Mouse (Mus musculus) MEL (cell line): ENCODE results near the gene Rasl2-9. TPM values are rescaled to one million over a fixed set of nuclear protein-coding genes. Genes with fewer than 3 reads are reported as not detected.

Source experiments
- DNase-seq: peaks from one replicate; pipeline ENCODE4 v3.0.0; 2011; ENCODE audit warnings: low read depth, low spot score
- H3K27ac ChIP-seq: 2 replicates; pipeline ENCODE4 v1.5.1; 2012; ENCODE audit warnings: low read depth, mild to moderate bottlenecking, control low read depth, low read length, moderate library complexity; ENCODE audit not compliant: control insufficient read depth
- H3K27me3 ChIP-seq, 2 experiments: fragments of 150-350 bp in 1 of 2; sonication (generic) in 1 of 2; 2 replicates each; pipeline ENCODE4 v1.6.1; 2012; ENCODE audit warnings: low read length in 2 of 2, mild to moderate bottlenecking in 2 of 2, improper control_type of control experiment in 1 of 2, moderate library complexity in 1 of 2; ENCODE audit not compliant: insufficient read depth in 2 of 2, control insufficient read depth in 1 of 2
- H3K36me3 ChIP-seq, 2 experiments: 2 replicates each; pipeline ENCODE4 v1.6.1; 2012 to 2014; ENCODE audit warnings: low read length in 2 of 2, improper control_type of control experiment in 1 of 2, inconsistent platforms in 1 of 2, mild to moderate bottlenecking in 1 of 2; ENCODE audit not compliant: insufficient read depth in 2 of 2, control insufficient read depth in 1 of 2
- H3K4me1 ChIP-seq, 2 experiments: fragments of 150-350 bp in 1 of 2; sonication (generic) in 1 of 2; 2 replicates each; pipeline ENCODE4 v1.6.1; 2012; ENCODE audit warnings: low read length in 2 of 2, improper control_type of control experiment in 1 of 2, mild to moderate bottlenecking in 1 of 2; ENCODE audit not compliant: insufficient read depth in 2 of 2, control insufficient read depth in 1 of 2
- H3K4me3 ChIP-seq, 2 experiments: fragments of 150-350 bp in 1 of 2; sonication (generic) in 1 of 2; 2 replicates each; pipeline ENCODE4 v1.5.1; 2012; ENCODE audit warnings: low read depth in 2 of 2, low read length in 2 of 2, mild to moderate bottlenecking in 2 of 2, moderate library complexity in 2 of 2, control low read depth in 1 of 2, improper control_type of control experiment in 1 of 2; ENCODE audit not compliant: control insufficient read depth in 1 of 2, insufficient read depth in 1 of 2
- H3K79me2 ChIP-seq: 2 replicates; pipeline ENCODE4 v1.6.1; 2012; ENCODE audit warnings: mild to moderate bottlenecking, low read length, moderate library complexity; ENCODE audit not compliant: control insufficient read depth, poor library complexity, insufficient read depth
- H3K9ac ChIP-seq: 2 replicates; pipeline ENCODE4 v1.6.1; 2012; ENCODE audit warnings: low read depth, mild to moderate bottlenecking, control low read depth, low read length, moderate library complexity; ENCODE audit not compliant: control insufficient read depth, poor library complexity, severe bottlenecking
- H3K9me3 ChIP-seq: fragments of 150-350 bp; sonication (generic); replicated peaks from 2 replicates; pipeline ENCODE4 v1.6.1; 2012; ENCODE audit warnings: mild to moderate bottlenecking, low read length, improper control_type of control experiment, moderate library complexity; ENCODE audit not compliant: insufficient read depth
- BHLHE40 ChIP-seq: IDR thresholded peaks from 2 replicates; pipeline ENCODE4 v1.6.1; 2012; ENCODE audit warnings: low read depth, mild to moderate bottlenecking, inconsistent platforms, low read length, improper control_type of control experiment, borderline replicate concordance
- CTCF ChIP-seq, 3 experiments: IDR thresholded peaks in 2 of 3; conservative IDR thresholded peaks in 1 of 3; 2 replicates each; pipeline ENCODE4 v1.5.1; 2011 to 2012; ENCODE audit warnings: low read length in 3 of 3, low read depth in 2 of 3, mild to moderate bottlenecking in 2 of 3, improper control_type of control experiment in 1 of 3, inconsistent platforms in 1 of 3, mixed read lengths in 1 of 3, moderate library complexity in 1 of 3; ENCODE audit not compliant: control insufficient read depth in 1 of 3, insufficient read depth in 1 of 3, poor library complexity in 1 of 3, severe bottlenecking in 1 of 3
- E2F4 ChIP-seq: IDR thresholded peaks from 2 replicates; pipeline ENCODE4 v1.6.1; 2011; ENCODE audit warnings: low read depth, low read length, improper control_type of control experiment, borderline replicate concordance
- ELF1 ChIP-seq: IDR thresholded peaks from 2 replicates; pipeline ENCODE4 v1.6.1; 2014; ENCODE audit warnings: low read depth, mild to moderate bottlenecking, inconsistent platforms, low read length, improper control_type of control experiment, moderate library complexity
- EP300 ChIP-seq, 2 experiments: IDR thresholded peaks; 2 replicates each; pipeline ENCODE4 v1.6.1; 2011; ENCODE audit warnings: improper control_type of control experiment in 2 of 2, low read length in 2 of 2, low read depth in 1 of 2, mild to moderate bottlenecking in 1 of 2
- GABPA ChIP-seq: IDR thresholded peaks from 2 replicates; pipeline ENCODE4 v1.6.1; 2012; ENCODE audit warnings: low read depth, mild to moderate bottlenecking, inconsistent platforms, low read length, improper control_type of control experiment, moderate library complexity
- GATA1 ChIP-seq: IDR thresholded peaks from 2 replicates; pipeline ENCODE4 v1.6.1; 2011; ENCODE audit warnings: low read depth, low read length, improper control_type of control experiment
- JUND ChIP-seq: IDR thresholded peaks from 2 replicates; pipeline ENCODE4 v1.6.1; 2011; ENCODE audit warnings: low read depth, mild to moderate bottlenecking, improper control_type of control experiment, low read length
- KAT2A ChIP-seq: conservative IDR thresholded peaks from 2 replicates; pipeline ENCODE4 v1.6.1; 2012; ENCODE audit warnings: low read depth, low read length, improper control_type of control experiment, inconsistent platforms
- MAX ChIP-seq: IDR thresholded peaks from 2 replicates; pipeline ENCODE4 v1.6.1; 2011; ENCODE audit warnings: low read length, improper control_type of control experiment
- MAZ ChIP-seq: IDR thresholded peaks from 2 replicates; pipeline ENCODE4 v1.6.1; 2012; ENCODE audit warnings: low read depth, mild to moderate bottlenecking, inconsistent platforms, low read length, improper control_type of control experiment
- MXI1 ChIP-seq: IDR thresholded peaks from 2 replicates; pipeline ENCODE4 v1.6.1; 2011; ENCODE audit warnings: mild to moderate bottlenecking, low read depth, low read length, improper control_type of control experiment
- MYB ChIP-seq: IDR thresholded peaks from 2 replicates; pipeline ENCODE4 v1.6.1; 2011; ENCODE audit warnings: mild to moderate bottlenecking, low read depth, low read length, improper control_type of control experiment
- NELFE ChIP-seq: IDR thresholded peaks from 2 replicates; pipeline ENCODE4 v1.6.1; 2011; ENCODE audit warnings: low read depth, low read length, improper control_type of control experiment
- NRF1 ChIP-seq: IDR thresholded peaks from 2 replicates; pipeline ENCODE4 v1.6.1; 2014; ENCODE audit warnings: low read depth, mild to moderate bottlenecking, inconsistent platforms, low read length, improper control_type of control experiment, moderate library complexity; ENCODE audit not compliant: poor library complexity, insufficient read depth, severe bottlenecking
- POLR2AphosphoS5 ChIP-seq: IDR thresholded peaks from 2 replicates; pipeline ENCODE4 v1.6.1; 2012; ENCODE audit warnings: low read depth, borderline replicate concordance, mild to moderate bottlenecking, inconsistent platforms, low read length, moderate library complexity, mixed read lengths
- RCOR1 ChIP-seq: IDR thresholded peaks from 2 replicates; pipeline ENCODE4 v1.6.1; 2012; ENCODE audit warnings: low read depth, mild to moderate bottlenecking, inconsistent platforms, low read length, improper control_type of control experiment
- TAL1 ChIP-seq: IDR thresholded peaks from 2 replicates; pipeline ENCODE4 v1.6.1; 2012; ENCODE audit warnings: mild to moderate bottlenecking, inconsistent platforms, low read length, moderate library complexity, mixed read lengths
- TCF12 ChIP-seq: IDR thresholded peaks from 2 replicates; pipeline ENCODE4 v1.6.1; 2014; ENCODE audit warnings: low read depth, mild to moderate bottlenecking, inconsistent platforms, low read length, improper control_type of control experiment, moderate library complexity
- UBTF ChIP-seq: IDR thresholded peaks from 2 replicates; pipeline ENCODE4 v1.6.1; 2012; ENCODE audit warnings: low read depth, mild to moderate bottlenecking, inconsistent platforms, low read length, improper control_type of control experiment, moderate library complexity, borderline replicate concordance; ENCODE audit not compliant: insufficient read depth
- USF2 ChIP-seq, 2 experiments: IDR thresholded peaks; 2 replicates each; pipeline ENCODE4 v1.6.1; 2011 to 2012; ENCODE audit warnings: improper control_type of control experiment in 2 of 2, low read length in 2 of 2, borderline replicate concordance in 1 of 2, inconsistent platforms in 1 of 2, low read depth in 1 of 2, mild to moderate bottlenecking in 1 of 2; ENCODE audit not compliant: insufficient read depth in 1 of 2
- ZC3H11A ChIP-seq: IDR thresholded peaks from 2 replicates; pipeline ENCODE4 v1.6.1; 2012; ENCODE audit warnings: low read depth, mild to moderate bottlenecking, inconsistent platforms, low read length, improper control_type of control experiment
- ZMIZ1 ChIP-seq: IDR thresholded peaks from 2 replicates; pipeline ENCODE4 v1.6.1; 2012; ENCODE audit warnings: low read depth, mild to moderate bottlenecking, inconsistent platforms, low read length, improper control_type of control experiment, moderate library complexity
- ZNF384 ChIP-seq: IDR thresholded peaks from 2 replicates; pipeline ENCODE4 v1.6.1; 2012; ENCODE audit warnings: low read depth, mild to moderate bottlenecking, inconsistent platforms, low read length, improper control_type of control experiment
- polyA plus RNA-seq, 2 experiments: library from polyadenylated mRNA; stranded (reverse) in 1 of 2; unstranded in 1 of 2; fragments of >175 nt in 1 of 2; fragments of >200 nt in 1 of 2; gene quantifications; 2 replicates each; pipeline versions ENCODE4 v1.2.1 to v1.2.4; 2012; ENCODE audit warnings: low replicate concordance in 2 of 2, low read depth in 1 of 2; ENCODE audit not compliant: insufficient read length in 2 of 2, insufficient read depth in 1 of 2, missing spikeins in 1 of 2
- total RNA-seq: library from RNA; depleted of rRNA; stranded (reverse); fragments of 300-350 nt; gene quantifications from 2 replicates; pipeline ENCODE4 v1.2.3, GENCODE M21; 2012

The Rasl2-9 gene
- total and polyA plus RNA-seq, 3 experiments, result 0.65 to 196 TPM; not detected in 1

DNA sequence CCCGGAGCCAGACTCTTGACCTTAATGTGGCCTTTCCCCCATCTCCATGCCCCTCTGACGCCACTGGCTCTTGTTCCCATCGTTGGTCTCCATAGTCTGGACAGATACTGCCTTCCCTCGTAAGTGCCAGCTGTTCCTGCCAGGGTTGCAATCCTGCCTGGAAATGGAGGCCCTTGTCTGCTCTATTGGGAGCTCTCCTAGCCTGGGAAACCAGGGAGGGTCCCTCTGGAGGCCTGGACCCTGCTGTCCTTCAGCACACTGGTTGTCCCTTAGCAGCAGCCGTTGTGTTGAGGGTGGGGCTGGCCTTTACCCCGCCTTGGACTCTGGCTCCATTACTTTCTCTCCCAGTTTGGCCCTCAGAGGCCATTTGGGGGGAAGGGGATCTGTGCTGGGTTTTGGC is 33.4 kb downstream of the Rasl2-9 start:
- no peak overlapping the region for H3K27ac ChIP-seq
- no peaks in the 10 kb centered on the region for H3K4me1 ChIP-seq
- TF ChIP-seq MYB, result no peak
- no peak for TF ChIP-seq ZMIZ1
- TF ChIP-seq CTCF (IDR thresholded peaks at IDR 0.05 in 2 of 3, conservative IDR thresholded peaks at IDR 0.05 in 1 of 3; ENCODE audit: control insufficient read depth in 1 of 3, insufficient read depth in 1 of 3, low read depth in 2 of 3, low read length in 3 of 3, poor library complexity in 1 of 3, severe bottlenecking in 1 of 3), result no peak
- no peak for TF ChIP-seq ZC3H11A
- no peak for TF ChIP-seq USF2 (IDR thresholded peaks at IDR 0.05; ENCODE audit: borderline replicate concordance in 1 of 2, insufficient read depth in 1 of 2, low read depth in 1 of 2, low read length in 2 of 2)
- no peak for TF ChIP-seq JUND
- TF ChIP-seq GABPA, result no peak
- no peak for TF ChIP-seq POLR2AphosphoS5
- TF ChIP-seq UBTF, result no peak
- TF ChIP-seq ZNF384, result no peak
- TF ChIP-seq MAX, result no peak
- no peak for TF ChIP-seq MXI1
- TF ChIP-seq BHLHE40, result no peak
- TF ChIP-seq KAT2A, result no peak
- no peak for TF ChIP-seq TAL1
- TF ChIP-seq ELF1, result no peak
- no peak for TF ChIP-seq EP300 (IDR thresholded peaks at IDR 0.05; ENCODE audit: low read depth in 1 of 2, low read length in 2 of 2)
- peaks cover 0 to 19% of the 10 kb centered on the region in 2 experiments; a peak in 2 of 4 replicates for H3K36me3 ChIP-seq
- H3K9me3 ChIP-seq, result no peaks in the 10 kb centered on the region
- H3K27me3 ChIP-seq, result no peaks in the 10 kb centered on the region
- no peak overlapping the region for H3K4me3 ChIP-seq
- H3K9ac ChIP-seq, result no peak overlapping the region
- no peak for DNase-seq
- peaks cover 14% of the 10 kb centered on the region for H3K79me2 ChIP-seq

DNA sequence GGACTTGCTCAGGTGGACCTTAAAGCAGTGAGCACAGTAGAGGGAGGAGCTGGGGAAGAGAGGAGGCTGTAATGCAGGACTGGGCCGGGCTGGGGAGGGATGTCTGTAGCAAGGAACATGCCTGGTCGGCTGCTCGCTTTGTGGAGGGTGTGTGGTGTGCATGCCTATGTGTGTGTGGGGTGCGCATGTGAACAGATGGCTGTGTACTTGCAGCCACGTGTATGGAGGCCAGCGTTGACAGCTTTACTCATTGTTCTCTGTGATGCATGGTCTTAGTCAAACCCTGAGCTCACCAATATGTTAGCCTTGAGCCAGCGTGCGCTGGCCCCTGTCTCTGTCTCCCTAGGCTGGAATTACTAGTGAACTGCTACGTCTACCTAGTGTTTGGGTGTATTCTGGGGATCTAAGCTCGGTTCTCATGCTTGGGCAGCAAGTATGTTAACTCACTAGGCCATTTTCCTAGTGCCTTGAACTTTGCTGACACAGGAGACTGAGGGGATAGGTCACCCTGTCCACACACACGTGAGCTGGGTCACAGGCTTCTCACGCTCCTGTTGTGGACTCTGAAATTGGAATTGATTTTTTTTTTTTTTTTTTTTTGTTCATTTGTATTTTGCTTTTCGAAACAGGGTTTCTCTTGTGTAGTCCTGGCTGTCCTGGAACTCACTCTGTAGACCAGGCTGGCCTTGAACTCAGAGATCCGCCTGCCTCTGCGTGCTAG is 34.6 kb downstream of the Rasl2-9 start:
- no peak for DNase-seq
- H3K4me3 ChIP-seq, result no peak overlapping the region
- no peaks in the 10 kb centered on the region for H3K27me3 ChIP-seq
- TF ChIP-seq E2F4, result no peak
- no peak for TF ChIP-seq MXI1
- TF ChIP-seq USF2 (IDR thresholded peaks at IDR 0.05; ENCODE audit: borderline replicate concordance in 1 of 2, insufficient read depth in 1 of 2, low read depth in 1 of 2, low read length in 2 of 2), result no peak
- TF ChIP-seq EP300 (IDR thresholded peaks at IDR 0.05; ENCODE audit: low read depth in 1 of 2, low read length in 2 of 2), result no peak
- no peak for TF ChIP-seq BHLHE40
- no peak for TF ChIP-seq MAZ
- TF ChIP-seq MYB, result no peak
- no peak for TF ChIP-seq GATA1
- TF ChIP-seq TAL1, result no peak
- TF ChIP-seq NRF1, result no peak
- TF ChIP-seq NELFE, result no peak
- no peak for TF ChIP-seq TCF12
- TF ChIP-seq KAT2A, result no peak
- no peak for TF ChIP-seq CTCF (IDR thresholded peaks at IDR 0.05 in 2 of 3, conservative IDR thresholded peaks at IDR 0.05 in 1 of 3; ENCODE audit: control insufficient read depth in 1 of 3, insufficient read depth in 1 of 3, low read depth in 2 of 3, low read length in 3 of 3, poor library complexity in 1 of 3, severe bottlenecking in 1 of 3)
- no peak for TF ChIP-seq RCOR1
- TF ChIP-seq UBTF, result no peak
- TF ChIP-seq, all 39 proteins: peak for 0
- Histone ChIP-seq H3K4me1 (no peaks in the 10 kb centered on the region), H3K9ac (no peak overlapping the region), H3K79me2 (peaks cover 21% of the 10 kb centered on the region), H3K9me3 (no peaks in the 10 kb centered on the region), H3K36me3 (peaks cover 0 to 19% of the 10 kb centered on the region in 2 experiments; a peak in 2 of 4 replicates), H3K27ac (no peak overlapping the region)
